Mouse (Mus musculus) T-helper 2 cell (primary cell): ENCODE measurements around the gene Cd200r1.
"Not testable (repeated sequence)": the region's sequence is repeated elsewhere in the genome, so short reads cannot be mapped to it uniquely, and the experiment has no call there.

Source experiments
- in situ Hi-C: fragments of 300-600 bp; cut with MboI, MseI; formaldehyde crosslinking; loops from one replicate; pipeline ENCODE4 v1.15.1; 2025; ENCODE audit warnings: high pct_unique_total_duplicates

Gene Cd200r1

DNA sequence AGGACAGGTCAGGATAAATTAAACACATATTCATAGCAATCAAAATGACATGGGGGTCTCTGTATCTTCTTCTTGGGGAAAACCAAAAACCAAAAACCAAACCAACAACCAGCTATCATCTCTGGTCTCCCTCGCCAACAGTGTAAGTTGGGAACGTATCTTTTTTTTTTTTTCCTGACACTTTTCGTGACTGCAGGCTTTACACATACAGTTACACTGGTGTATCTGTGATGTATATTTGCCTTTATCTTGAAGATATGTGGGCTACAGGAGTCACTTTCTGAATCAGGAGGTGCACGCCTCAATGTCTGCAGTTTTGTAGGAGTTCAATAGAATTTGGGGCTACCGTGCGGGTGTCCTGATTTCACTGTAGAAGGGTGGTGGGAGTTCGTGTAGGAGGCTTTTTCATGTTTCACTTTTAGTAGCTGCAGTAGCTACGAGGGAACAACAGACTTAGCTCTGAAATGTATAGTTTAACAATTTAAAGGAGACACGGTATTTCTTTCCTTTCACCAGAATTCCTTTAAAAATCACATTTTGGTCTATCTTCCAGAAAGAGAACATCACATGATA is 870 bp downstream of the Cd200r1 start:
- in situ Hi-C loops: loop anchor here (25.0 kb wide), 1 partner anchor 646 kb away; the partner anchor contains the start of gene Cd200

DNA sequence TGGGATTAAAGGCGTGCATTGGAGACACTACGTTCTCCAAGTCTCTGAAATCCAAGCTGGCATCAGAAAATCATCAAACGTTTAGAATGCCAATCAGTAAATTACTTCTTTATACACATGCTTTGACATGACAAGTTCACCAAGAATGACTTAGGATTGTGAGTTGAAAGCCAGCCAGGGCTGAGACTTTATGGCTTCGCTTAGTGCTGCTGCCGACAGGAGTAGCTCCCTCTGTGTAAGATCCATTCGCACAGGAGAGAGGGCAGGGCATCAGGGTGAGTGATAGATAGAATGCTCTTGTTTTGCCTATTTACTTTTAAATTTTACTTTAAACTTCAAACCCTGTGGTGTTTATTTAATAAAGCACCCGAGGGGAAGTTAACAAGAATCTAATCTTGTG is 2.0 kb downstream of the Cd200r1 start:
- in situ Hi-C loops: loop anchor here (25.0 kb wide), 1 partner anchor 645 kb away; the partner anchor contains the start of gene Cd200

DNA sequence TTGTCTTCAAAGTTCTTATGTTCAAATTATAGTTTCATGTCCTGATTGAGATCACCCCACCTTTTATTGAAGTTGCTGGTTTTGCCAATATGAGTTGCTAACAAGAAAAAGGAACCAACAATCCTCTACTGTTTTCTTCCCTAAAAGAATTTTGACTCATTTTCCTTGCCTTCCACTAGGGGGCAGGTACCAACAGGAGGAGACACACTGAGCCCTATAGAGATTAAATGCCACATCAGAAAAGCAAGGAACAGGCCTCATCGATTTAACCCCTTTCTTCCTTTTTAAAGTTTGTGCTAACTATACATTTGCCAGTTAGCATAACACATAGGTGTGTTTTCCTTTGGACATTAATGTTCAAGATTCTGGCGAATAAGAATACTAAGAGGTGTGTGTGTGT is 2.4 kb downstream of the Cd200r1 start:
- in situ Hi-C loops: loop anchor here (25.0 kb wide), 1 partner anchor 644 kb away; the partner anchor contains the start of gene Cd200

DNA sequence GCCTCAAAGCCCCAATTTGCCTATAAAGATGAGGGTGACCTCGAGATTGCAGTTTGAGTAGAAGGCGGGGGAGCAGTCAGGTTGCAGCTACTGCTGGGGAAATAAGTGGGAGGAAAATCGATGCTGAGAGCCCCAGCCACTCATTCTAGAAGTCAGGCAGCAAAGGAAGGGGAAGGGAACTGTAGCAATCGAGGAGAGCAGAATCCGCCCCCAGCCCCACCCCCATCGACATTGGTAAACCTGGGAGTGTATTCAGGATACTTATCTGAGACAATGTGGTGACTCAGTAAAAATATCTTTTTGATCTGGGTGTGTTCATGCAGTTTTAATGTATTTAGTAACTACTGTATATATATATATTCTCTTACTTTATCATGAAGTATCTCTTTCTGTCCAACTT is 7.0 kb downstream of the Cd200r1 start:
- in situ Hi-C loops: loop anchor here (25.0 kb wide), 1 partner anchor 640 kb away; the partner anchor contains the start of gene Cd200

DNA sequence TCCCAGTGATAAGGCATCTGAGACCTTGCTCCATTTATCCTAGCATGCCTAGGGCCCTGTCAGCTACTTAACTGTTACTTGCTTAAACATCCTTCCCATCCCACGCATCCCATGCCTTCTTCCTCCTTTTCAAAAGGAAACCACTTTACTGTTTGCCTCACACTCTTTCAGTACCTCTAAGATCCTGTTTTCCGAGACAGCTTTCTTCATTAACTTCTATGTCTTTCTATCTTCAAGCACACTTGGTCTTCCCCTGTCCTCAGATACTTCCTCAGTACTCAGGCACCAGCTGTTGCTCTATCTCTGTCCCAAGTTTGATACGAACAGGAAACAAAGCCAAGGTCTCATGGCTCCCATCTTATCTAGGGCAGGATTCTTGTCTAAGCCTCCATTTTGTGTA is 8.1 kb downstream of the Cd200r1 start:
- in situ Hi-C loops: loop anchor here (25.0 kb wide), 1 partner anchor 639 kb away; the partner anchor contains the start of gene Cd200

DNA sequence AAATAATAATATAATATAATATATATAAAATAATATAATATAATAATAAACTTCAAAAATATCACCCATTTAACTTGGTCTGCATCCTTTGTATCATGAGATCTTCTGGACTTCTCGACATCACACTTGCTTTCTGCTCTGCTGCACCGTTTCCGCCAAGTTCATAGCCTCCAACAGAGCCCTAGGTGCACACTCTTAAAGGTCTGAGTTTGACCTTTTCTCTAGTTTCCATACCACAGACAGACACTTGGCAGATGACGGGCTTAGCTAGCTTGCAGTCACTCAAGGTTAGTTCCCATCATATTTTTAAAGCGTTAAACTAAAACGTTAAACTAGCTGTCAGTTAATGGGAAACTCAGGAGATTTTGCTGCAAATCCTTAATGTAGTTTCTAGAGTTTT is 8.7 kb downstream of the Cd200r1 start:
- in situ Hi-C loops: loop anchor here (25.0 kb wide), 1 partner anchor 638 kb away; the partner anchor contains the start of gene Cd200

DNA sequence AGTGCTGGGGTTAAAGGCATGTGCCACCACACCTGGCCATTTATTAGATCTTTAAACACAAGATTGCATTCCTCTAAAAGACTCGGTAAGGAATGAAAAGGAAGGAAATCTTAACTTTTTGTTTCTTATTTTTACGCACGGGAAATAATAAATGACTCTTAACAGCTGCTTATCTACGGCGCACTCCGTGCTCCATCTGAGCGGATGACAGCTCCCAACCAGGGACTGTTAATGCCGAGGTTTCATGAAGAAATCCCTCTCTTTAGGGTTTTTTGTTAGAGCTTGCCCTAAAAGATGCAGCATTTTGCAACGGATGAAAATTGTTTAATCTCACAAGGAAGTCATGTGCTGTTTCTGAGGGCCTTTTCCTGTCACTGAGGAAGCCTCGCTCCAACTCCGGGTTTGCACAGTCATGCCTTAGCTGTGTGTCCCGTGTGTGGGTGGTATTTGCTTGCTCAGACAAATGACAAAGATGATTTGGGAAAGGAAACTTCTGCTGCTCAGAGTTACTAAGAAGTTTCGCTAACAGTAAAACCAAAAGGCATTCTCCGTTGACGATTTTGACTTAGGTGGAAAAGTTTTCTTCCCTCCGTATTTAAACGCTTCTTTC is 13.1 kb downstream of the Cd200r1 start:
- in situ Hi-C loops: no loop called here

DNA sequence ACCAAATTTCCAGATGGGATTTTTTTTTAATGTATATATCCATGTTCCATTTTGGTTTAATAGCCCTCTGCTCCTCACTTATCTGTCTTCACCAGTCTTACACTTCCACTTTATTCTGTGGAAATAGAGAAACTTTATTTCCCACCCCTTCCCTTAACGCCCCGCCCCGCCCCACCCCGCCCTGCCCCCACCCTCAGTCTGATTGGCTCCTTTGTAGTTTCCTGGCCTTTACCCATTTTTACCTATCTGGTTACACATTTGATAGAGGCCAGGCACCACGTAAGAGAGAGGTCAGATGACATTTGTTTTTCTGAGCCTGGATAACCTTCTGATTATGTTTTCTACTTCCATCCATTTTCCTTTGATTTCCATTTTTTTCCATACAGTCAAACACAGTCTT is 14.0 kb downstream of the Cd200r1 start:
- in situ Hi-C loops: no loop called here

DNA sequence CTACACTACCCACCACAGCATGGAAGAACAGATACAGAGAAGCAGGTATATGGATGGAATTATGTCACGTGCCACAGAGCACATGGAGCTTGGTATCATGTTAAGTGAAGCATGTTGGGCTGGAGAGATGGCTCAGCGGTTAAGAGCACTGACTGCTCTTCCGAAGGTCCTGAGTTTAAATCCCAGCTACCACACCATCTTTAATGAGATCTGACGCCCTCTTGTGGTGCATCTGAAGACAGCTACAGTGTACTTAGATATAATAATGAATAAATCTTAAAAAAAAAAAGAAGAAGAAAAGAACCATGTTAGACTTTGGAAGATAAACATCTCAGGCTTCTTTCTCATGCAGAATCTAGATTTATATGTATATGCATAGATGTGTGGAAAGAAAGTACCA is 15.2 kb downstream of the Cd200r1 start:
- in situ Hi-C loops: no loop called here

DNA sequence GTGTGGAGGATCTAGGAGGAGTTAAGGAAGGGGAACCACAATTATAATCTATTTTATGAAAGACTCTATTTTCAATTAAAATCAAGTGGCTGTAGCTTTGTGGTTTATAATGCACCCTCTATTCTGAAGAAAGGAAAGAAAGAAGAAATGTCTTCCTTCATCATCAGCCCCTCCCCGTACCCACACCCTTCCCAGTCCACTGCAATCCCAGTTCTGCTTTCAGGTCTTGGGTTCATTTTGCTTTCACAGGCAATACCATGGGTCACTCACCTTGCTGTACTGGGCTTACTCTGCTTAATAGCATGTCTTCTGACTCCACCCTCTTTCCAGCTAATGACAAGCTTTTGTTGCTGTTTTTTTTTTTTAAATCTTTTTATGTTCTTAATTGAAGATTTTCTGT is 21.4 kb downstream of the Cd200r1 start:
- in situ Hi-C loops: no loop called here

DNA sequence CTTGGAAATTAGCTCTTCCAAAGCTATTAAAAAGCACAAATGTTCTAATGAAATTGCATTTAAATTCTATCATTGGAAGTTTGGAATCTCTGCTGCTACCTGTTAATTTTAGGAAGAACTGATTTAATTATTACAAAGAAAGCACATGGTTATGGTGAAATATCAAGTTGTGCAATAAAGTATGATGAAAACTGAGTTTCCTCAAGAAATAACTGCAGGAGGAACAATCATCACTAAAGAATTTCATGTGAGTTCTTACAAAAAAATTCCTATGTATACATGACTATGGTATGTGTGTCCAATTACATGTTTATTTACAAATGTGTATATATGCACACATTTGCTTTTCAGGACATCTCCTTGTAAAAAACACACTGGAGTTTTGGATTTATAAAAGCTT is 28.9 kb downstream of the Cd200r1 start:
- in situ Hi-C loops: no loop called here

DNA sequence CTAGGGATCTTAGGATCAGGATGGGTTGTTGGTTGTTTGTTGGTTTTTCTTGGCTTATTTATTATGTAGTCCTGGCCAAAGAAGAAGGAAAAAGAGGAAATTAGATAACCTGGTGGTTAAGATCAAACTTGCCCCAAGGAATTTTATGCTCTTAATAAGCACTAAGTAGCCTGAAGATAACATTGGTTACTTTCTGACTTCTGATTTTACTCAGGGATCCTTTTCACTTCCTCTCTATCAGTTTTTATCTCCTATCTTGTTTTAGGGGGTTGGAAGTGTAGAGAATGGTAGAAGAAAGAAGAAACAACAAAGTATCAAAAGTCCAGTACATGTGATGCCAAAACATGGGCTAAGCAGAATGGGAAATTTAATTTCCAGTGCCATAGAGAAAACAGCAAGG is 40.4 kb downstream of the Cd200r1 start:
- in situ Hi-C loops: no loop called here

DNA sequence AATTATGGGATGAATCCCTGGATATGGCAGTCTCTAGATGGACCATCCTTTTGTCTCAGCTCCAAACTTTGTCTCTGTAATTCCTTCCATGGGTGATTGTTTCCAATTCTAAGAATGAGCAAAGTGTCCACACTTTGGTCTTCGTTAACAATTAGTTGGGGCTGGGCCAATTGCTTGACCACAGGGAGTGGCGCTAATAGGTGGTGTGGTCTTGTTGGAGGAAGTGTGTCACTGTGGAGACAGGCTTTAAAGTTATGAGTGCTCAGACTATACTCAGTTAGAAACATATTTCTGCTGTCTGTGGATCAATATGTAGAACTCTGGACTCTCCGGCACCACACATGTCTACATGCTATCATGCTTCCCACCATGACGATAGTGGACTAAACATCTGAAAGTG is 44.7 kb downstream of the Cd200r1 start:
- in situ Hi-C loops: not testable (repeated sequence)

DNA sequence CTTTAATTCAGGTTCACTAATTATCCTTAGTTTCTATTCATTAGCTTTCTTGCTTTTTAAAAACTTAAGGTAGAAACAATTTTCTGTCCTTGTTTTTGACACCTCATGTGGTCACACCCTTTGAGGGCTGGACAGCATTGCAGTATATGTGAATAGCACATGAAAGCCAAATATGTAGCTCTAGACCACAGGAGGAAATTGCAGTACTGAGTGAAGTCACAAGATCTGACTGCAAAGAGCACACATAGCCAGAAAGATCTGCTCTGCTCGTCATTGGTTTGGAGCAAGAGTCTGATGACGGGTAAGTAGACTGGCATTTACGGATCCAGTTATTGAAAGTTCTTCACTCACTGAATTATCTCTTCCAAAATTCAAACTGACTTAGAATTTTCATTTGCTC is 46.0 kb downstream of the Cd200r1 start, which contains the start of gene Cd200r4:
Gene Cd200r4, plus strand, starts transcription at position 190 of the 400 bp plus-strand sequence.
- in situ Hi-C loops: no loop called here

DNA sequence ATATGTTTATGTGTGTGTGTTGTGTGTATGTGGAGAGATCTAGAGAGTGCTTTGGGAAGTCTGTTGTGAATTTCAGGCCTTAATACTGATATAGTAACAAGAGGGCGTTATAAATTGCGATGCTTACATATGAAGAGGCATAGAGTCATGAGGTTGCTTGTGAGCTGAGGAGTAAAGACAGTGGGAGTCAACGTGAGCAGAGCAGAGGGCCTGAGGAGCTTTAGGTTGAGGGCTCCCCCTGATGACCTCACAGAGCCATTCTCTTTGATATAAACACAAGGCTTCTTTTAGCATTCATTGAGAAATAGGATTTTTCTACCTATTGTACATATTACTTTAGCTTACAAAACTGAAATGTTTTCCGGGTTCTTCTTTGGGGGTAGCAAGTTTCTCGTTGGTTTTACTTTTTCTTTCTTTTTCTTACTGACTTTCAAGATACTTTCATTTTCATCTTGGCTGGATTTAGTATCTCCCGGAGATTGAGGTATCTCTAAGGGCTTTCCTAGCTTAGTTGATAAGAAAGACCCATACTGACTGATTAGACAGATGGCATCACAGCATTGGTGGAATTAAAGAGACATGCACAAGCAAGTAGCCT is 47.0 kb downstream of the Cd200r1 start:
- in situ Hi-C loops: no loop called here

DNA sequence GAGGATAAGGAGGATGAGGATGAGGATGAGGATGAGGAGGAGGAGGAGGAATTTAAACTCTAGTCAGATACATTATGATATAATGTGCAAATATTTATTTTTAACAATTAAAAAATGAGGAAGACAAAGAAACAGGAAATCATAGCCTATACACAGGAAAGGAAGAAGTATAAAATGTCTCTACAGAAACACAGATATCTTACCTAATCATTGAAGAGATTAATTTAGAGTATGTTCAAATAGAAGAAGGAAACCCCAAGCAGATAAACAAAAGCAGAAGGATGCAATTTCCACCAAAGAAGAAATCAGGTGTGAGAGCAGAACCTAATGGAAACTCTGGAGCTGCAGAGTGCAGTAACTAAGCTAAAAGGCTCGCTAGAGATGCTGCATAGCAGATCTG is 52.5 kb downstream of the Cd200r1 start:
- in situ Hi-C loops: no loop called here

DNA sequence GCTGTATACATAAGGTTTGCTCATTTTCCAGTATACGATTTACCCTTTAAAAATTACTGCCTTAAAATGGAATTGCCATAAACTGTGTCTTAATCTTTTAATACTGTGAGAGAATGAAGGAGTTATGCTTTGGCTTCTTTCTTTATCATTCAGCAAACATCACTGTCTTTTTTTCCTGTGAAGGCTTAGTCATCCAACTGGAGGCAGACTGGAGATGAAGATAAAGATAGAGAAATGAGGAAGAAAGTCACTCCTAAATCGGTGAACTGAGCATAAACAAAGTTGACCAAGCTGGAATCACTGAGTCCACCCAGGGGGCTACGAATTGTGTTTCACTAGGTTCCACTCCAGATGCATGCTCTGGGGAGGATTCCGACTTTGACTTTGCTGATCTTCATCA is 55.0 kb downstream of the Cd200r1 start:
- in situ Hi-C loops: no loop called here

DNA sequence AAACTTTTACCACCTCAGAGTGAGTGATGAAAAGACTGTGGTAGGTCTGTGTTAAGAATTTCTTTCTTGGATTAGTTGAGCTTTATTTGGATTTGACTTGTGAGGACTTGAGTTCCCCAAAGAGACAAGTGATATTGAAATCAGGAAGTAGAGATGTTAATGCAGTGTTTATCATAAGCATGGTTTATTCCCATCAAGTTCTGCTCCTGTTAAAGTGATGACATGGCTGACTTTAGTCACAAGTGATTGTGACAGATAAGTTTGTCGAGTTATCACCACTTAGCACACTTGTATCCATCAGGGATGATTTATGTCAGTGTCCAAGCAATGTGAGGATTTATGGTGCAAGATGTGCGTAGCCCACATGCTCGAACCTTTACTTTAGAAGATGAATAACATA is 66.8 kb downstream of the Cd200r1 start:
- in situ Hi-C loops: no loop called here

DNA sequence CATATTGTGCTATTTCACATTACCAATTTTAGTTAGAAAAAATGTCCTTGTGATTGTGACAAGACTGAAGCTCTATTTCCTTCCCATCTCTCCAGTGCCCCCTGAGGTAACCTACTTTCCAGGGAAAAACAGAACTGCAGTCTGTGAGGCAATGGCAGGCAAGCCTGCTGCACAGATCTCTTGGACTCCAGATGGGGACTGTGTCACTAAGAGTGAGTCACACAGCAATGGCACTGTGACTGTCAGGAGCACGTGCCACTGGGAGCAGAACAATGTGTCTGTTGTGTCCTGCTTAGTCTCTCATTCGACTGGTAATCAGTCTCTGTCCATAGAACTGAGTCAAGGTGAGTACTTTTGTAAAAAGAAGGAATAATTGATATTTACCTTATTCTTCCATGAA is 67.7 kb downstream of the Cd200r1 start:
- in situ Hi-C loops: not testable (repeated sequence)
